Mouse (Mus musculus) brain, embryonic 14.5 days (tissue): Measurements from ENCODE around the gene Ano5.

Experiments
- CTCF ChIP-seq: fragments of 200-500 bp; IDR thresholded peaks from 2 replicates; pipeline ENCODE4 v1.5.1; 2012; ENCODE audit warnings: inconsistent platforms, mild to moderate bottlenecking, moderate library complexity, borderline replicate concordance; ENCODE audit not compliant: insufficient read depth, insufficient read length; ENCODE audit errors: extremely low read depth
- POLR2A ChIP-seq: fragments of 200-500 bp; IDR thresholded peaks from 2 replicates; pipeline ENCODE4 v1.6.1; 2012; ENCODE audit warnings: mild to moderate bottlenecking, inconsistent platforms, borderline replicate concordance; ENCODE audit not compliant: poor library complexity, insufficient read depth, insufficient read length, severe bottlenecking; ENCODE audit errors: extremely low read depth

DNA sequence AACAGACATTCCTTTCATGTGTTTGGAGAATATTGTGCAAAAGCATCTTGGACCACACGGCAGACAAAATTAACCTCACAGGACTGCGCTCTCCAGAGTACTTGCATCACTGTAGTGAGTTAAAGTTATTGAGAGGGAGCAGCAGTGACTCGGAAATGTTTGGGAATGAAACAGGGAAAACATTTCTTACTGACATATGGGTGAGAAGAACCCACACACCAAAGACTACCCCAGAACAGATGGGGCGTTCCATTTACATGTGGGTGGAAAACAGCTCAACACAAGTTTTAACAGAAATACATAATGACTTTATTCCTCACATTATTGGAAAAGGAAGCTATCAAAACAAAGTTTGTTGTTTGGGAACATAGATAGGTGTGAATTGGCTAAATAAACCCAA lies 89.2 kb downstream of the Ano5 start:
- TF ChIP-seq CTCF (no peak), POLR2A (no peak)
